Mouse (Mus musculus) liver, adult (tissue): ENCODE data around the gene Sgip1.

ENCODE experiments used
- GATA4 ChIP-seq: IDR thresholded peaks from 2 replicates; pipeline ENCODE4 v1.6.1; 2014; ENCODE audit warnings: mild to moderate bottlenecking, low read length; ENCODE audit not compliant: insufficient replicate concordance

Gene Sgip1

GRCm38 (mm10) chr4:102964174-102964573 lies 223.1 kb downstream of the Sgip1 start:
- no peak for TF ChIP-seq GATA4

- no peak for TF ChIP-seq GATA4
Observed at GRCm38 (mm10) chr4:102967811-102968210, 226.7 kb downstream of the Sgip1 start.

- no peak for TF ChIP-seq GATA4
Observed at GRCm38 (mm10) chr4:102969599-102969998, 228.5 kb downstream of the Sgip1 start.

GRCm38 (mm10) chr4:102971159-102971558 lies 230.1 kb downstream of the Sgip1 start:
- no peak for TF ChIP-seq GATA4

DNA sequence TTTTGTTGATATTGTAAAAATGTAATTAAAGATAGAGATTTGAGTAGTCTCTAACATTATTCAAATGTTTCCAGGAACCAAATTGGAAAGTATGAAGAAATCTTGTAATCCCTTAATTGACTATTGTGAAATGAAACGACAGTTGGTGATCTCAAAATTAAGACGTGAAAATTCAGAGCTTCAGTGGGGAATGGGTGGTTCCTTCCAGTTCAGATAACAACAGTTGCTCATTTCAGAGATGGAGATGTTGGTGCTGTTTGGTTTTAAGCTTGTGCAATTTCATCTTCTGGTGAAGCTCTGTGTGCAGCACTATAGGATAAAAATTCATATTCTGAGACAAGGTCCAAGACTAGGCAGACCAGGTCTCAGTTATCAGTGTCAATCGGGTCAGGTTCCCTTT lies 231.0 kb downstream of the Sgip1 start:
- TF ChIP-seq GATA4: no peak

GRCm38 (mm10) chr4:102974172-102974571 lies 233.1 kb downstream of the Sgip1 start:
- TF ChIP-seq GATA4: no peak

DNA sequence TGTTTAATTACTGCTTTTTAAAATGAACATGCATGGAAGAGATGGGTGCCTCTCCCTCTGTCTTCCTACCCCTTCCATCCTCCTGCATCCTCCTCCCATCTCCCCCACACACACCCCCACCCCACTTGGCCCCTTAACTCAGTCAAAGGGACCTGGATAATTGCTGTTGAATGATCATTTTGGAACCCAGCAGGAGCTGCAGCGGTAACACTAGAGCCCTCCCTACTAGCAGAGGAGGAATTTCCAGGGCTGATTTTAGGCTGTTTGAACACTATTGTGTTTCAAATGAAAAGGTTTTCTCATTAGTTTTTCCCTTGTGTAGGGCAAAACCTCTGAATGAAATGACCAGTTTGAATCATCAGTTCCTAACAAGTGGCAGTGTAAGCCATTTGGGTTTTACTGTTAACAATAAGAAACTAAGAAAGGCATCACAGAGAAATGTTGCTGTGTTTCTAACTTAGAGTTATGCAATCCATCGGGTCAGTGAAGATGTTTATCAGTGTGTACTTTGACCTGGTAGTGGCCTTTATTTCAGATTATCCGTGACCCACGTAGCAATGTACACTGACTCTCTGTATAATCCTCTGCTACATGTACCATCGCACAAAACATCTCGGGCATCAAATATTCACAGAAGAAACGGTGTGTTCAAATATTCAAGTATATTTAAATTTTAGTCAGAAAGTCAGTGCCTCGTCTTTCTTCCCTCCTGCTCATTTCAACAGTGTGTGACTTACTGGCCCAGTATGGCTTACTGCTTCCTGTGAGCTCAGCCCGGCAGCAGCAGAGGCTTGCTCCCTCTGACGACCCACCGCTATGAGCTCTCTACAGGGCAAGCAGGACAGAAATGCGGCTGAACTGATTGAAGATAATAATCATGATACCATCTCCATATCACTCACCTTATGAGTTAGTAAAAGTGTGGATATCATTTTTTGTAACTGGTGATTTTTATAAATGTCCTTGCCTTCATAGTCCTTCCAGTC lies 235.5 kb downstream of the Sgip1 start:
- peak; percentile 92 for TF ChIP-seq GATA4

DNA sequence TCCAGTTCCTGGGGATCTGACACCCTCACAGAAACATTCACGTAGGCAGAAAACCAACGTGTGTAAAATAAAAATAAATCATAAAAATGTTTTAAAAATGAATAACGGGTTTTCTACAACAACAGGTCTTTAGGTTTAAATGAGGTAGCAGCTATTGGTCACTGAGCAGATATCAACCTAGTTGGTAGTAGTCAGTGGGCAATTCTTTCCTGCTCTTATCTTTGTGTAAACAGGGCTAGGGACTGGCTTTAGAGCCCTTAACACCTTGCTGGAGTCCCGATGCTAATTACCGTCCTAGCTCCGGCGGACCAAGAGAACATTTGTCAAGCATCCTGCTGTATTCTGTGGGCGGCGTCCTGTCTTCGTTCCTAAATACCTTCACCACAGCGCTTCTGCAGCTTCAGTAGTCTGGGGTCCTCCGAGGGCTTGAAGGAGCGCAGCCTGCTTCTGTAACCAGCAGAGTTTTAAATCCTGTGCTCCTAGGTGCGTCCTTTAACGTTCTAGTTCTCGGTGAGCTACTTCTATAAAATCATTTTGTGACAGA lies 236.8 kb downstream of the Sgip1 start:
- no peak for TF ChIP-seq GATA4

GRCm38 (mm10) chr4:102978440-102978839 lies 237.3 kb downstream of the Sgip1 start, which contains the start of gene Tctex1d1:
TSS of gene Tctex1d1 (plus strand) at chr4:102978606.
- TF ChIP-seq GATA4: no peak

DNA sequence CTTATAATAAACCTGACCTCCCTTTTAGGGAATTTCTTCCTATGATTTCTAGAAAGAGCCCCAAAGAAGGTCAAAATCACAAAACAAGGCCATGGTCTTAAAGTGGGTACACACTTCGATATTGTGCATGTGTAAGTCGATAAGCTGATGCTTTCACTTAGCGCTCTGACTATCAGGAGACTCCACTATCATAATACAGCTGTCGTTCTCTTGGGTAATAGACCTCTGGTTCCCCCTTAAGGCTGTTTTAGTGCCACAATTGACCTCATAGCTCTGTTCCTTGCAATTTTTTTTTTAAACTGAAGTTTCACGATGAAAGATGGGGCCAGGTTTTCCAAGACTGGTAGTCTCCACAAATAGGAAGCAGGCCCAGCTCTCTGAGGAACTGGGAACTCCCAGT lies 238.3 kb downstream of the Sgip1 start:
- no peak for TF ChIP-seq GATA4

DNA sequence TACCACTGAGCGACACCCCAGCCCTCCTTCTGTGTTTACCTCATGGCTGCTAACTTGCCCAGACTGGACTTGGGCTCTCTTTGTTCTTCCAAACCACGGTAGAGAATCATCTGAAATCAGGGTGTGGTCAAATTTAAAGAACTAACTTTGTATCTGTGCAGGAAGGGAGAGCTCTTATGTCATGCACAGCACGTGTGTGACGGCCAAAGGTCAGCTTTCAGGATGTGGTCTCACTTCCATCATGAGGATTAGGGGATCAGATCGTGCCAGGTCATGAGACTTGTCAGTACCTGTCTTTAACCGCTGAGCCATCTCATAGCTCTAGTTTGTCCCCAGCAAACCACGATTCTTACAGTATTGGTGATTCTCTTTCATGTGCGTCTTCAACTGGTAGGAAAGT lies 240.6 kb downstream of the Sgip1 start:
- no peak for TF ChIP-seq GATA4

GRCm38 (mm10) chr4:102986173-102986572 lies 245.1 kb downstream of the Sgip1 start:
- TF ChIP-seq GATA4: no peak

DNA sequence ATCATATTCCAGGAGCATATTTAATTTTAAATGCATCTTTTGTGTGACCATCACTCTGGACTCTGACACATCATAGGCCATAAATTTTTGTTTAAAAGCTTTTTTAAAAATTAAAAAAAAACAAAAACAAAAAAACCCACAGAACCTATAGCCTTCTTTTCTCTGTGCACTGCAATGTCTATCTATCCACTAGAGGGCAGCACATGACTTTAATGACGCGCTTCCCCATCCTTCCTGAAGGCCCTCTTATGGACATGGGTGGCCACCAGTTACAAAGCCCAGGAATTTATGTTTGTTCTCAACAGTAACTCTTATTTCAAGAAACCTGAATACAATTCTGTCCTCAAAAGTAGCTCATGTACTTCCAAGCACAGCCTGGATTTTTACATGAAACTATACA lies 245.8 kb downstream of the Sgip1 start:
- no peak for TF ChIP-seq GATA4

GRCm38 (mm10) chr4:102987325-102987724 lies 246.2 kb downstream of the Sgip1 start:
- TF ChIP-seq GATA4: no peak

GRCm38 (mm10) chr4:102987756-102988155 lies 246.7 kb downstream of the Sgip1 start:
- no peak for TF ChIP-seq GATA4

GRCm38 (mm10) chr4:102988526-102988925 lies 247.4 kb downstream of the Sgip1 start:
- no peak for TF ChIP-seq GATA4

- no peak for TF ChIP-seq GATA4
Observed at GRCm38 (mm10) chr4:102989391-102989790, 248.3 kb downstream of the Sgip1 start.

DNA sequence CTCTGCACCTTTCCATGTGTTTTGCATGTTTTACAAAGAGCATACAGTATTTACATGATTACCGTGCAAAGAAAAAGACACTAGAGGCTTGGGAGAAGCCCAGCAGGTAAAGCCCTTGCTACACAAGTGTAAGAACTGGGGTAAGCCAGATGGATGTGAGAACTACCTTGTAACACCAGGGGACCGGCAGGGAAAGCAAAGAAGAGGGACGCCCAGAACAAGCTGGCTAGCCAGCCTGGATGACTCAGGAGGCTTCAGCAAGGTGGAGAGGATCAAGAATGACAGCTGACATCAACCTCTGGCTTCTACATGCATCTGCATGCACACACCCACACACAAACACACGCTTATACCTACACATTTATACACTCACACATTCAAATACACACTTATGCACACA lies 248.9 kb downstream of the Sgip1 start:
- TF ChIP-seq GATA4: no peak
